Mouse (Mus musculus) spleen, postnatal 10 days (tissue): ENCODE data around the gene Tox3.

Experiments used
- DNase-seq, 2 experiments: peaks; one replicate each; pipeline ENCODE4 v3.0.0; 2021 to 2022; ENCODE audit warnings: low spot score in 2 of 2

Tox3 gene

GRCm38 (mm10) chr8:90244458-90245145, 103.5 kb downstream of the Tox3 start:
- DNase-seq, result no peak

- no peak for DNase-seq
These were observed 104.2 kb downstream of the Tox3 start for GRCm38 (mm10) chr8:90243957-90244356.

GRCm38 (mm10) chr8:90242351-90242750, 105.8 kb downstream of the Tox3 start:
- no peak for DNase-seq

- DNase-seq, result no peak
These were observed 106.7 kb downstream of the Tox3 start for GRCm38 (mm10) chr8:90241461-90241860.

GRCm38 (mm10) chr8:90232501-90232900, 115.6 kb downstream of the Tox3 start:
- no peak for DNase-seq

GRCm38 (mm10) chr8:90224172-90224571, 124.0 kb downstream of the Tox3 start:
- DNase-seq, result no peak

GRCm38 (mm10) chr8:90209105-90210037, 138.8 kb downstream of the Tox3 start:
- DNase-seq, result no peak
